Mouse (Mus musculus) gastrocnemius, postnatal 14 days (tissue): ENCODE measurements around the gene Eva1b. TPM values are rescaled to one million over a fixed set of nuclear protein-coding genes. Genes with fewer than 3 reads are reported as not detected.
"Not testable (repeated sequence)": the region's sequence is repeated elsewhere in the genome, so short reads cannot be mapped to it uniquely, and the experiment has no call there.

ENCODE experiments used
- DNase-seq: peaks from one replicate; pipeline ENCODE4 v3.0.0; 2021; ENCODE audit warnings: mixed read lengths
- intact Hi-C: fragments of 180-260 bp; cut with DNase I; formaldehyde crosslinking; loops from one replicate; pipeline ENCODE4 v1.15.1; 2025; ENCODE audit warnings: low total_unique reads
- total RNA-seq, 2 experiments: library from RNA; stranded (reverse); gene quantifications; 2 replicates each; pipeline ENCODE4 v1.2.3; 2021

Eva1b gene
- total RNA-seq, 2 experiments from 2014 or later, result 16.2 to 16.6 TPM

- peak; percentile 87 for DNase-seq
- intact Hi-C loops, result no loop called here
Observed at GRCm38 (mm10) chr4:126150297-126150948, 2.9 kb downstream of the Eva1b start.

DNA sequence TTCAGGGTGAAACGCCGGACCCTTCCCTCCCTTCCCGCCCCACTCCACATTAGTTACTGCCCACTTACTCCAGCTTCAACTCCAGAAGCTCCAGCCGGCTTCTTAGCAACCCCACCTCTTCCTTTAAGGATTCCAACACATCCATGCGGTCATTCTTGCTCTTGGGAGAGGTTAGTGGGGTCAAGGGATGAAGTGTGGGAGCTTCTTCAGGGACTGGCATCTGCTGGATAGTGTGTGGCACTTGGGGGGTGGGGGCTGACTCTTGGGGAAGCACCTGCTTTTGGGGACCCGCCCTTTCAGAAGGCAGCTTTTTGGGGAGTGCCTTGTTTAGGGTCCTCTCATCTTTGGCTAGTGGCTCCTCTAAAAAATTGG lies 3.4 kb downstream of the Eva1b start:
- intact Hi-C loops, result no loop called here

GRCm38 (mm10) chr4:126151701-126152440 lies 4.3 kb downstream of the Eva1b start:
- intact Hi-C loops, result no loop called here

More for the DNA sequence above, 3.4 kb downstream of the Eva1b start:
- DNase-seq, result no peak

DNA sequence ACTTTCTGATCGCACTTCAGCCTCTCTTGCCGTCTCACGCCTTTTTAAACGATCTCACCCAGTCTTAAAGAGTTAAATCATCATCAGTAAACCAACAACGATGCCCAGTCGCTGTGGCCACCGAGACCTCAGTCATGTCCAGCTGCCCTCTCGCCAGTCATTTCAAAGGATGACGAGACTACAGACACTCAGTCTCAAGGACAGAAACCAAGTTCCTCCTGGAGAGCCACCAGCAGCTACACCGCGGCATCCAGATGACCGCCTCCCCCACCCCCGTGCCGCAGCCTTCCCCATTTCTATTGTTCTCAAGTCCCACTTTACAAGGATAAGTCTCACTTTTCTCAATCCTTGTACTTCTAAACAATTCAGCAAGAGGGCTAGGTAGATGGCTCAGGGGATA lies 5.3 kb downstream of the Eva1b start:
- no peak for DNase-seq
- intact Hi-C loops, result no loop called here

More at GRCm38 (mm10) chr4:126151701-126152440, 4.3 kb downstream of the Eva1b start:
- no peak for DNase-seq

DNA sequence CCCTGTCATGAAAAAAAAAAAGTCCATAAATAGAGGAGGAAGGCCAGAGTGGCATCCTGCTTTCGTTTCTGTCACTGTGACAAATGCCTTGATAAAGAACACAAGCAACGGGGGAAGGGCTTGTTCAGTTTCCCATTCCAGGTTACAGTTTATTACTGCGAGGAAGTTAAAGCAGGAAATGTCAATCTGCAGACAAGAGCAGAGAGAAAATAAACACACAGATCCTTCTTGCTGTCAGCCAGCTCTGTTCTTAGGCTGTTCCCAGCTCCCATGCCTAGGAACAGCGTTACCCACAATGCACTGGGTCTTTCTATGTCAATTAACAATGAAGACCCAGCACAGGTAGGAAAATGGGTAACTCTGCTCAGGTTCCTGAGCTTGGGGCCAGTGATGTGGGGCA lies 7.6 kb downstream of the Eva1b start:
- intact Hi-C loops, result loop anchor here (5.0 kb wide), 1 partner anchor 68 kb away; no protein-coding TSS in a partner anchor

DNA sequence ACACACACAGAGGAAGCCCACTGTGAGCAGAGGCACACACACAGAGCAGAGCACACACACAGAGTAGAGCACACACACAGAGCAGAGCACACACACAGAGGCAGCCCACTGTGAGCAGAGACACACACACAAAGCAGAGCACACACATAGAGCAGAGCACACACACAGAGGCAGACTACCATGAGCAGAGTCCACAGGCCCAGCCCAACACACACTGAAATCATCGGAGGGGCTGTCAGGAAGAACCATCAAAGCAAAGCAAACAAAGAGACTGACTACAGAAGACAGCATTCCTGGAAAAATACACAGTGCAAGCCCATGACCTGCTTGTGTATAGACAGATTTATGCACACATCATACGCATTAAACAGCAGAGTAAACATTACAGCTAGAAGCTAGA lies 8.3 kb downstream of the Eva1b start:
- intact Hi-C loops, result loop anchor here (5.0 kb wide), 1 partner anchor 69 kb away; no protein-coding TSS in a partner anchor
- DNase-seq, result no peak

More for the DNA sequence above, 7.6 kb downstream of the Eva1b start:
- DNase-seq, result no peak

- intact Hi-C loops, result loop anchor here (5.0 kb wide), 1 partner anchor 69 kb away; no protein-coding TSS in a partner anchor
- no peak for DNase-seq
Observed at GRCm38 (mm10) chr4:126156617-126157016, 9.1 kb downstream of the Eva1b start.

- intact Hi-C loops, result loop anchor here (5.0 kb wide), 1 partner anchor 70 kb away; no protein-coding TSS in a partner anchor
- DNase-seq, result no peak
Observed at GRCm38 (mm10) chr4:126157562-126157961, 10.0 kb downstream of the Eva1b start.

DNA sequence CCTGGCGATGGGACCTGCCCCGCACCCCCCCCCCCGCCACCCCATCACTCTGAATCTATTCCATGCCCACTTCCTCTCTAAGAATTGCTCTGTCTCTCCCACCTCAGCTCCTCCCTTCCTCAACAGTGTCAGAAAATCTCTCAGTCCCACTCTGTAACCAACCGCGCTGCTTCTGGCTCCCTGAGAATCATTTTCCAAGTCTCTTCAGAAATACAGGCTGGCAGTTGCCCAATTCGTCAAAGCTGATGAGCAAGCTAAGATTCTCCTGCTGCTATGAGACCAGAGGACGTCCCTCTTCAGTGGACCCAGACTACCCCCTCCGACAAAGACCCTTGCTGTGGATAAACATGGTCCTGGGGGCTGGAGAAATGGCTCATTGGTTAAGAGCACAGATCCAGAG lies 11.9 kb downstream of the Eva1b start:
- no peak for DNase-seq
- intact Hi-C loops, result loop anchor here (5.0 kb wide), 1 partner anchor 72 kb away; no protein-coding TSS in a partner anchor

- no peak for DNase-seq
- intact Hi-C loops, result no loop called here
Observed at GRCm38 (mm10) chr4:126160981-126161380, 13.4 kb downstream of the Eva1b start.

- DNase-seq, result no peak
- intact Hi-C loops, result no loop called here
Observed at GRCm38 (mm10) chr4:126161456-126161855, 13.9 kb downstream of the Eva1b start.

DNA sequence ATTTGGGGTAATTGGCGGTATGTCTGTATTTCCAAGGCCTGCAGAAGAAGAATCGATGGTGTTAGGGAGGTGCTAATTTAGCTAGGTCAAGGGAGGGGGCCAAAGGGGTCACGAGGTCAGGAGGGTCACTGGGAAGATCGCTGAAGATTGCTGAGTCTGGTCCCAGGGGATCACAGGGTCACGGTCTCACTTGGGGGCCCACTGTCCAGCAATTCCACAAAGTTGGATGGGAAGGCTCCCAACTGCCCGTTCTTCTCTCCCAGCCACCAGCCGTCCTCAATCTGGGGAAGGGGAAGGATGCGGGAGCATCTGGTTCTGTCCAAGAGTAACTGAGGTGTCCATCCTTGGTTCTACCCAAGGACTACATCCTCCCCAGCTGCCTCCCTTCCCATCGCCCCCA lies 14.4 kb downstream of the Eva1b start:
- intact Hi-C loops, result no loop called here
- DNase-seq, result no peak

GRCm38 (mm10) chr4:126162544-126163066 lies 15.1 kb downstream of the Eva1b start:
- DNase-seq, result peak; percentile 93
- intact Hi-C loops, result no loop called here

GRCm38 (mm10) chr4:126163067-126163659 lies 15.6 kb downstream of the Eva1b start, which contains the start of gene Sh3d21:
TSS of gene Sh3d21 (minus strand) at chr4:126163491.
- intact Hi-C loops, result no loop called here
- DNase-seq, result no peak

- no peak for DNase-seq
- intact Hi-C loops, result no loop called here
Observed at GRCm38 (mm10) chr4:126163685-126164084, 16.1 kb downstream of the Eva1b start.

- intact Hi-C loops, DNase-seq: not testable (repeated sequence)
Observed at GRCm38 (mm10) chr4:126165092-126165491, 17.5 kb downstream of the Eva1b start.

DNA sequence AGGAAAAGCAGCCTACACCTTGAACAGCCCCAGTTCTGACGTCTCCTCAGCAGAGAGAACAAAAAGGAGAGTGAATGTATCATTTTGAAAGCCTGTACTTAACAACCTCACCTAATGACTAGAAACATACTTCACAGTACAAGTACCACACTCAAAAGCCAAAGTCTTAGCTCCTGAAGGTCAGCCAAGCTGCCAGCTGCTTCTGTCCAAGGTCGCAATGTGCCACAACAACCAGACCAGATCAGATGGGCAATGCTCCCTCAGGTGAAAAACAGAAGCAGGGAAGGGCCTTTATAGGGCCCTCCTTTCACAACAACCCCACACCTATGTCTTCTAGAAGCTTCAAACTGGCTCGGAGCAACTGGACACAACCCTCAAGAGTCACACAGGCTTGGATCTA lies 18.5 kb downstream of the Eva1b start:
- no peak for DNase-seq
- intact Hi-C loops, result no loop called here

- intact Hi-C loops, result no loop called here
- DNase-seq, result no peak
Observed at GRCm38 (mm10) chr4:126168851-126169250, 21.3 kb downstream of the Eva1b start.

- intact Hi-C loops, result loop anchor here (10.0 kb wide), 1 partner anchor 94 kb away; the partner anchor contains the start of gene Trappc3
- not testable (repeated sequence) for DNase-seq
Observed at GRCm38 (mm10) chr4:126170737-126171136, 23.2 kb downstream of the Eva1b start.

GRCm38 (mm10) chr4:126173800-126174199 lies 26.3 kb downstream of the Eva1b start:
- intact Hi-C loops, result loop anchor here (10.0 kb wide), 1 partner anchor 91 kb away; the partner anchor contains the start of gene Trappc3
- DNase-seq, result no peak
